Mouse (Mus musculus): ENCODE measurements around the gene Ppia. TPM values are rescaled to one million over a fixed set of nuclear protein-coding genes. Genes with fewer than 3 reads are reported as not detected.

Ppia gene
- polyA plus RNA-seq, 1 experiment, result 172 TPM

- no peaks in the 10 kb centered on the region for H3K27me3 ChIP-seq (replicated peaks)
- H3K36me3 ChIP-seq (replicated peaks; ENCODE audit: low read length), result peaks cover 22% of the 10 kb centered on the region
- peak within 1 kb of the TSS; percentile 95 for H3K4me3 ChIP-seq (replicated peaks)
- H3K9me3 ChIP-seq, result no peaks in the 10 kb centered on the region
- TF ChIP-seq FLI1 (IDR thresholded peaks at IDR 0.05; ENCODE audit: low read length), result no peak
- TF ChIP-seq GATA1 (IDR thresholded peaks at IDR 0.05; ENCODE audit: borderline replicate concordance, low read length), result no peak
- H3K4me1 ChIP-seq, result peaks cover 46% of the 10 kb centered on the region
Measured at GRCm38 (mm10) chr11:6388726-6389413, 26.4 kb upstream of the Ppia start, which contains the start of gene Zmiz2. Gene Zmiz2 (plus strand): TSS chr11:6389074.

GRCm38 (mm10) chr11:6389483-6389921, 25.7 kb upstream of the Ppia start:
- H3K4me3 ChIP-seq (replicated peaks), result peak overlapping the region; percentile 95

GRCm38 (mm10) chr11:6390376-6391053, 24.7 kb upstream of the Ppia start:
- Histone ChIP-seq H3K36me3 (replicated peaks; ENCODE audit: low read length) (peaks cover 39% of the 10 kb centered on the region), H3K4me3 (replicated peaks) (peak overlapping the region; percentile 95), H3K9me3 (no peaks in the 10 kb centered on the region), H3K4me1 (peaks cover 62% of the 10 kb centered on the region), H3K27me3 (replicated peaks) (no peaks in the 10 kb centered on the region)
- TF ChIP-seq FLI1 (IDR thresholded peaks at IDR 0.05; ENCODE audit: low read length), result no peak
- no peak for TF ChIP-seq GATA1 (IDR thresholded peaks at IDR 0.05; ENCODE audit: borderline replicate concordance, low read length)

More at GRCm38 (mm10) chr11:6389483-6389921, 25.7 kb upstream of the Ppia start:
- no peak for TF ChIP-seq GATA1 (IDR thresholded peaks at IDR 0.05; ENCODE audit: borderline replicate concordance, low read length)
- no peak for TF ChIP-seq FLI1 (IDR thresholded peaks at IDR 0.05; ENCODE audit: low read length)
- peaks cover 52% of the 10 kb centered on the region for H3K4me1 ChIP-seq
- H3K36me3 ChIP-seq (replicated peaks; ENCODE audit: low read length), result peaks cover 29% of the 10 kb centered on the region
- no peaks in the 10 kb centered on the region for H3K9me3 ChIP-seq
- H3K27me3 ChIP-seq (replicated peaks), result no peaks in the 10 kb centered on the region

GRCm38 (mm10) chr11:6391516-6392276, 23.5 kb upstream of the Ppia start:
- H3K9me3 ChIP-seq, result no peaks in the 10 kb centered on the region
- H3K4me1 ChIP-seq, result peaks cover 70% of the 10 kb centered on the region
- TF ChIP-seq GATA1 (IDR thresholded peaks at IDR 0.05; ENCODE audit: borderline replicate concordance, low read length) (no peak), FLI1 (IDR thresholded peaks at IDR 0.05; ENCODE audit: low read length) (no peak)
- peak overlapping the region; percentile 78 for H3K4me3 ChIP-seq (replicated peaks)
- peaks cover 51% of the 10 kb centered on the region for H3K36me3 ChIP-seq (replicated peaks; ENCODE audit: low read length)
- H3K27me3 ChIP-seq (replicated peaks), result no peaks in the 10 kb centered on the region

- H3K9me3 ChIP-seq, result no peaks in the 10 kb centered on the region
- peak overlapping the region; percentile 46 for H3K4me3 ChIP-seq (replicated peaks)
- peaks cover 80% of the 10 kb centered on the region for H3K4me1 ChIP-seq
- H3K36me3 ChIP-seq (replicated peaks; ENCODE audit: low read length), result peaks cover 62% of the 10 kb centered on the region
- TF ChIP-seq GATA1 (IDR thresholded peaks at IDR 0.05; ENCODE audit: borderline replicate concordance, low read length) (no peak), FLI1 (IDR thresholded peaks at IDR 0.05; ENCODE audit: low read length) (no peak)
- H3K27me3 ChIP-seq (replicated peaks), result no peaks in the 10 kb centered on the region
Measured at GRCm38 (mm10) chr11:6392857-6393256, 22.4 kb upstream of the Ppia start.

GRCm38 (mm10) chr11:6393866-6394265, 21.4 kb upstream of the Ppia start:
- H3K27me3 ChIP-seq (replicated peaks), result no peaks in the 10 kb centered on the region
- TF ChIP-seq FLI1 (IDR thresholded peaks at IDR 0.05; ENCODE audit: low read length), result no peak
- no peak for TF ChIP-seq GATA1 (IDR thresholded peaks at IDR 0.05; ENCODE audit: borderline replicate concordance, low read length)
- H3K36me3 ChIP-seq (replicated peaks; ENCODE audit: low read length), result peaks cover 72% of the 10 kb centered on the region
- peaks cover 84% of the 10 kb centered on the region for H3K4me1 ChIP-seq
- peak overlapping the region; percentile 42 for H3K4me3 ChIP-seq (replicated peaks)
- no peaks in the 10 kb centered on the region for H3K9me3 ChIP-seq

- Histone ChIP-seq H3K9me3 (no peaks in the 10 kb centered on the region), H3K27me3 (replicated peaks) (no peaks in the 10 kb centered on the region), H3K4me1 (peaks cover 84% of the 10 kb centered on the region), H3K4me3 (replicated peaks) (no peak overlapping the region), H3K36me3 (replicated peaks; ENCODE audit: low read length) (peaks cover 85% of the 10 kb centered on the region)
- TF ChIP-seq GATA1 (IDR thresholded peaks at IDR 0.05; ENCODE audit: borderline replicate concordance, low read length) (no peak), FLI1 (IDR thresholded peaks at IDR 0.05; ENCODE audit: low read length) (no peak)
Measured at GRCm38 (mm10) chr11:6395565-6395964, 19.7 kb upstream of the Ppia start.

GRCm38 (mm10) chr11:6398141-6398540, 17.1 kb upstream of the Ppia start:
- H3K4me3 ChIP-seq (replicated peaks), result no peak overlapping the region
- H3K9me3 ChIP-seq, result no peaks in the 10 kb centered on the region
- no peak for TF ChIP-seq FLI1 (IDR thresholded peaks at IDR 0.05; ENCODE audit: low read length)
- TF ChIP-seq GATA1 (IDR thresholded peaks at IDR 0.05; ENCODE audit: borderline replicate concordance, low read length), result no peak
- H3K36me3 ChIP-seq (replicated peaks; ENCODE audit: low read length), result peaks cover 97% of the 10 kb centered on the region
- no peaks in the 10 kb centered on the region for H3K27me3 ChIP-seq (replicated peaks)
- H3K4me1 ChIP-seq, result peaks cover 83% of the 10 kb centered on the region

GRCm38 (mm10) chr11:6402515-6403510, 12.4 kb upstream of the Ppia start:
- Histone ChIP-seq H3K4me1 (peaks cover 86% of the 10 kb centered on the region), H3K4me3 (replicated peaks) (no peak overlapping the region), H3K27me3 (replicated peaks) (no peaks in the 10 kb centered on the region), H3K9me3 (no peaks in the 10 kb centered on the region), H3K36me3 (replicated peaks; ENCODE audit: low read length) (peaks cover 94% of the 10 kb centered on the region)
- TF ChIP-seq GATA1 (IDR thresholded peaks at IDR 0.05; ENCODE audit: borderline replicate concordance, low read length) (no peak), FLI1 (IDR thresholded peaks at IDR 0.05; ENCODE audit: low read length) (no peak)
